Comparison of ENCODE assay signal across 8 mouse cellular contexts in genomic region chr7:45124224-45125143, GRCm38 (mm10). TPM values are rescaled to one million over a fixed set of nuclear protein-coding genes. Genes with fewer than 3 reads are reported as not detected.
DNase-seq lines count a peak whose midpoint lies in the region; ATAC-seq and TF ChIP-seq lines count a peak whose summit lies in the region.

Gene Rps11 (minus strand): TSS chr7:45124439.

- peaks cover 54% of the 10 kb centered on the region for H3K79me3 ChIP-seq in C2C12 (ENCODE audit: low read depth)

- no peaks in the 10 kb centered on the region for H3K9me3 ChIP-seq in erythroblast, embryonic 14.5 days (ENCODE audit: control insufficient read depth, low read length)
- no peaks in the 10 kb centered on the region for H3K9me3 ChIP-seq in heart, embryonic 11.5 days (replicated peaks; ENCODE audit: control insufficient read depth, low read length)
- H3K9me3 ChIP-seq in kidney, embryonic 16.5 days (ENCODE audit: low read length) = no peaks in the 10 kb centered on the region

- peaks cover 83% of the 10 kb centered on the region for H3K4me1 ChIP-seq in erythroblast, embryonic 14.5 days (ENCODE audit: control insufficient read depth)
- H3K4me1 ChIP-seq in heart, embryonic 11.5 days (ENCODE audit: control insufficient read depth, insufficient read depth, low read length) = peaks cover 30% of the 10 kb centered on the region
- H3K4me1 ChIP-seq in kidney, embryonic 16.5 days (ENCODE audit: insufficient read depth, low read length) = peaks cover 46% of the 10 kb centered on the region
- H3K4me1 ChIP-seq in liver, adult 2 months (ENCODE audit: control insufficient read depth, insufficient read depth, low read length) = peaks cover 26% of the 10 kb centered on the region

- H3K4me3 ChIP-seq in C2C12 (ENCODE audit: insufficient read depth, poor library complexity, severe bottlenecking) = peak within 1 kb of the TSS; percentile 95
- peak within 1 kb of the TSS; percentile 78 for H3K4me3 ChIP-seq in erythroblast, embryonic 14.5 days (replicated peaks)
- peak within 1 kb of the TSS; percentile 57 for H3K4me3 ChIP-seq in heart, embryonic 11.5 days (ENCODE audit: low read depth, low read length)
- H3K4me3 ChIP-seq in kidney, embryonic 16.5 days (ENCODE audit: low read length) = peak within 1 kb of the TSS; percentile 98
- peak within 1 kb of the TSS; percentile 79 for H3K4me3 ChIP-seq in liver, adult 2 months (ENCODE audit: insufficient read depth, low read depth, low read length)
- H3K4me3 ChIP-seq in myocyte = peak within 1 kb of the TSS; percentile 81

- TF ChIP-seq POLR2A in brain, embryonic 14.5 days (IDR thresholded peaks at IDR 0.05; ENCODE audit: borderline replicate concordance, extremely low read depth, insufficient read depth, insufficient read length, poor library complexity, severe bottlenecking) = peak; percentile 56; the same call in 1 of the 2 replicates
- peak; percentile 63; the same call in 1 of the 2 replicates for TF ChIP-seq POLR2A in liver, adult 2 months (IDR thresholded peaks at IDR 0.05; ENCODE audit: extremely low read depth, insufficient read depth, low read length)
- peak; percentile 95 for TF ChIP-seq POLR2A in myocyte (IDR thresholded peaks at IDR 0.05; ENCODE audit: insufficient read length, low read depth)

- peaks cover 72% of the 10 kb centered on the region for H3K79me2 ChIP-seq in C2C12 (ENCODE audit: control insufficient read depth, insufficient read depth)
- peaks cover 11% of the 10 kb centered on the region; the same call in 1 of the 2 replicates for H3K79me2 ChIP-seq in liver, adult 2 months (ENCODE audit: control insufficient read depth, insufficient read depth, low read length)
- H3K79me2 ChIP-seq in myocyte (ENCODE audit: control insufficient read depth, insufficient read depth) = peaks cover 44% of the 10 kb centered on the region

- no peak for TF ChIP-seq CTCF in C2C12 (IDR thresholded peaks at IDR 0.05; ENCODE audit: control insufficient read depth, insufficient read depth, insufficient read length)
- TF ChIP-seq CTCF in brain, embryonic 14.5 days (IDR thresholded peaks at IDR 0.05; ENCODE audit: borderline replicate concordance, extremely low read depth, insufficient read depth, insufficient read length) = no peak
- no peak for TF ChIP-seq CTCF in liver, adult 2 months (IDR thresholded peaks at IDR 0.05; ENCODE audit: low read depth, low read length)

- peak; percentile 100 for DNase-seq in brain, embryonic 14.5 days (ENCODE audit: low read depth)
- peak; percentile 96 for DNase-seq in liver, adult 2 months (ENCODE audit: extremely low read depth, low read depth, low spot score)
- peak; percentile 100 for DNase-seq in splenic B cell, adult 2 months (ENCODE audit: low read depth, low spot score)

- peaks cover 78% of the 10 kb centered on the region for H3K36me3 ChIP-seq in C2C12 (ENCODE audit: control insufficient read depth, insufficient read depth)
- H3K36me3 ChIP-seq in erythroblast, embryonic 14.5 days (ENCODE audit: control insufficient read depth) = peaks cover 72% of the 10 kb centered on the region
- peaks cover 45% of the 10 kb centered on the region for H3K36me3 ChIP-seq in heart, embryonic 11.5 days (ENCODE audit: control insufficient read depth, insufficient read depth, low read length)
- H3K36me3 ChIP-seq in kidney, embryonic 16.5 days (ENCODE audit: insufficient read depth, low read length) = peaks cover 68% of the 10 kb centered on the region
- peaks cover 30% of the 10 kb centered on the region; the same call in 1 of the 2 replicates for H3K36me3 ChIP-seq in liver, adult 2 months (ENCODE audit: control insufficient read depth, insufficient read depth, low read length)
- H3K36me3 ChIP-seq in myocyte (ENCODE audit: control insufficient read depth, insufficient read depth) = peaks cover 56% of the 10 kb centered on the region
- H3K36me3 ChIP-seq in splenic B cell, adult 2 months (ENCODE audit: control insufficient read depth, insufficient read depth, low read length, poor library complexity, severe bottlenecking) = peaks cover 13% of the 10 kb centered on the region

- H3K4me2 ChIP-seq in heart, embryonic 11.5 days = peak within 1 kb of the TSS; percentile 87
- H3K4me2 ChIP-seq in kidney, embryonic 16.5 days (replicated peaks; ENCODE audit: low read depth, low read length) = peak within 1 kb of the TSS; percentile 92
- H3K4me2 ChIP-seq in myocyte (ENCODE audit: low read depth) = peak within 1 kb of the TSS; percentile 94

- 1% methylated on average over 59 of the region's 59 CpGs for WGBS in heart, embryonic 11.5 days (ENCODE audit: insufficient replicate concordance)
- under 1% methylated on average over 59 of the region's 59 CpGs for WGBS in kidney, embryonic 16.5 days
- 3% methylated on average over 59 of the region's 59 CpGs for WGBS in liver, adult 2 months

- H3K27ac ChIP-seq in heart, embryonic 11.5 days (ENCODE audit: low read depth, low read length) = peak within 1 kb of the TSS; percentile 89
- peak within 1 kb of the TSS; percentile 95 for H3K27ac ChIP-seq in kidney, embryonic 16.5 days (ENCODE audit: low read length)
- peak within 1 kb of the TSS; percentile 75 for H3K27ac ChIP-seq in liver, adult 2 months (replicated peaks; ENCODE audit: insufficient read depth, low read depth, low read length)

- ATAC-seq in heart, embryonic 11.5 days (replicated peaks; ENCODE audit: insufficient number of reproducible peaks, low FRiP score, low TSS enrichment) = peak; percentile 79
- peak; percentile 81 for ATAC-seq in kidney, embryonic 16.5 days (ENCODE audit: low FRiP score, low TSS enrichment)

- peak within 1 kb of the TSS; percentile 85 for H3K9ac ChIP-seq in heart, embryonic 11.5 days (ENCODE audit: low read depth, low read length)
- peak within 1 kb of the TSS; percentile 100 for H3K9ac ChIP-seq in kidney, embryonic 16.5 days (replicated peaks; ENCODE audit: low read length)
- H3K9ac ChIP-seq in liver, adult 2 months (ENCODE audit: low read depth, low read length) = peak within 1 kb of the TSS; percentile 85

- H3ac ChIP-seq in C2C12 (ENCODE audit: control insufficient read depth, insufficient read length, low read depth) = peak within 1 kb of the TSS; percentile 99
- H3ac ChIP-seq in myocyte (ENCODE audit: control insufficient read depth, insufficient read length) = peak within 1 kb of the TSS; percentile 84

- H3K27me3 ChIP-seq in C2C12 (ENCODE audit: control insufficient read depth, insufficient read depth, insufficient read length) (no peaks in the 10 kb centered on the region), myocyte (ENCODE audit: control insufficient read depth, insufficient read depth, insufficient read length) (no peaks in the 10 kb centered on the region)
- no peaks in the 10 kb centered on the region for H3K27me3 ChIP-seq in erythroblast, embryonic 14.5 days (ENCODE audit: control insufficient read depth)
- H3K27me3 ChIP-seq in heart, embryonic 11.5 days (ENCODE audit: control insufficient read depth, insufficient read depth, low read length) = no peaks in the 10 kb centered on the region
- no peaks in the 10 kb centered on the region for H3K27me3 ChIP-seq in kidney, embryonic 16.5 days (ENCODE audit: insufficient read depth, low read length)
- H3K27me3 ChIP-seq in liver, adult 2 months (ENCODE audit: control insufficient read depth, insufficient read depth, low read length) = no peaks in the 10 kb centered on the region
- no peaks in the 10 kb centered on the region for H3K27me3 ChIP-seq in splenic B cell, adult 2 months (ENCODE audit: control insufficient read depth, insufficient read depth, low read length, poor library complexity, severe bottlenecking)

TF ChIP-seq in C2C12, 6 proteins besides CTCF, POLR2A, EP300 and RAD21:
- TF ChIP-seq USF1 (IDR thresholded peaks at IDR 0.05; ENCODE audit: low read depth) (peak; percentile 93), MAX (IDR thresholded peaks at IDR 0.05) (peak; percentile 99), MYOD1 (IDR thresholded peaks at IDR 0.05; ENCODE audit: control insufficient read depth, insufficient read length, low read depth) (no peak), CEBPB (IDR thresholded peaks at IDR 0.05; ENCODE audit: low read depth) (no peak), FOSL1 (IDR thresholded peaks at IDR 0.05; ENCODE audit: insufficient read depth, low read length, poor library complexity, severe bottlenecking) (no peak), MYOG (IDR thresholded peaks at IDR 0.05; ENCODE audit: control insufficient read depth, extremely low read depth, insufficient read length) (no peak)

TF ChIP-seq in myocyte, 11 proteins besides CTCF, POLR2A, EP300 and RAD21:
- no peak for TF ChIP-seq REST (IDR thresholded peaks at IDR 0.05; ENCODE audit: insufficient read depth, insufficient read length)
- TF ChIP-seq E2F4 (IDR thresholded peaks at IDR 0.05; ENCODE audit: insufficient read depth) = peak; percentile 43
- no peak for TF ChIP-seq MYOG (IDR thresholded peaks at IDR 0.05; ENCODE audit: control insufficient read depth in 1 of 3, insufficient read depth in 1 of 3, insufficient read length in 2 of 3, low read depth in 2 of 3)
- peak; percentile 99 for TF ChIP-seq POLR2AphosphoS2 (IDR thresholded peaks at IDR 0.05; ENCODE audit: insufficient read length, low read depth)
- no peak for TF ChIP-seq CEBPB (IDR thresholded peaks at IDR 0.05; ENCODE audit: insufficient read depth, poor library complexity, severe bottlenecking)
- TF ChIP-seq TCF12 (IDR thresholded peaks at IDR 0.05; ENCODE audit: insufficient read depth, poor library complexity, severe bottlenecking) = no peak
- no peak for TF ChIP-seq SRF (IDR thresholded peaks at IDR 0.05; ENCODE audit: control insufficient read depth, insufficient read length, low read depth)
- TF ChIP-seq USF1 (IDR thresholded peaks at IDR 0.05; ENCODE audit: low read depth) = peak; percentile 95
- TF ChIP-seq MAX (IDR thresholded peaks at IDR 0.05; ENCODE audit: low read depth) = peak; percentile 92
- TF ChIP-seq TCF3 (IDR thresholded peaks at IDR 0.05; ENCODE audit: insufficient read length, low read depth) = no peak
- TF ChIP-seq MYOD1 (IDR thresholded peaks at IDR 0.05; ENCODE audit: control insufficient read depth in 1 of 3, insufficient read length in 2 of 3, low read depth in 2 of 3) = peak in 1 of 3 experiments; percentile 47

RNA-seq across cellular contexts. Expression of gene Rps11, which starts in this region (rescaled TPM):
- polyA plus RNA-seq in C2C12 (2012; fragmentation: generic; extraction: Trizol) = 3,175 TPM
- 421 and 634 TPM in 2 replicates for polyA plus RNA-seq in brain, embryonic 14.5 days (2012; rRNA removed)
- 22.2 and 23.5 TPM in 2 replicates for polyA plus RNA-seq in erythroblast, embryonic 14.5 days (2012)
- 1,168 and 1,305 TPM in 2 replicates for polyA plus RNA-seq in heart, embryonic 11.5 days (2014; fragmentation: Nextera tagmentation; extraction: Ambion mirVana)
- 1,363 and 1,408 TPM in 2 replicates for polyA plus RNA-seq in kidney, embryonic 16.5 days (2015; fragmentation: Nextera tagmentation; extraction: Ambion mirVana)
- 355 and 400 TPM in 2 replicates for total RNA-seq in liver, adult 2 months (2014; rRNA removed)
- polyA plus RNA-seq in liver, adult 2 months (2012; rRNA removed) = 95.1 and 111 TPM in 2 replicates
- polyA plus RNA-seq in myocyte (2012; fragmentation: generic; extraction: Trizol) = 2,217 TPM

Comparison
In these comparisons a context has a peak if more than half of its experiments do, and no peak if none do; other contexts are left out.
1. Peak in every context shown above with its lines: DNase-seq, ATAC-seq, H3K4me3 ChIP-seq and H3K27ac ChIP-seq.